Mouse (Mus musculus): ENCODE results near the gene Skap2. TPM values are rescaled to one million over a fixed set of nuclear protein-coding genes. Genes with fewer than 3 reads are reported as not detected.

Gene Skap2
- polyA plus RNA-seq, 1 experiment from 2014 or later: 33.8 TPM

Other genes starting within 250 kb of the Skap2 start
- 0.64 and 1.0 TPM in 2 replicates for gene Hoxa1, start 145.8 kb upstream of the Skap2 start, polyA plus RNA-seq (2014; fragmentation: Nextera tagmentation; extraction: Ambion mirVana)
- gene Hoxa2, start 152.3 kb upstream of the Skap2 start, polyA plus RNA-seq (2014; fragmentation: Nextera tagmentation; extraction: Ambion mirVana): 4.7 and 5.5 TPM in 2 replicates
- 2.7 and 2.9 TPM in 2 replicates for gene 5730596B20Rik, start 164.9 kb upstream of the Skap2 start, polyA plus RNA-seq (2014; fragmentation: Nextera tagmentation; extraction: Ambion mirVana)
- 3.1 and 3.6 TPM in 2 replicates for gene Hoxa4, start 179.2 kb upstream of the Skap2 start, polyA plus RNA-seq (2014; fragmentation: Nextera tagmentation; extraction: Ambion mirVana)
- 15.7 and 16.6 TPM in 2 replicates for gene Hoxa5, start 192.0 kb upstream of the Skap2 start, polyA plus RNA-seq (2014; fragmentation: Nextera tagmentation; extraction: Ambion mirVana)
- gene Hoxa6, start 196.2 kb upstream of the Skap2 start, polyA plus RNA-seq (2014; fragmentation: Nextera tagmentation; extraction: Ambion mirVana): 4.4 TPM in 2 replicates
- gene Hoxa3, start 200.8 kb upstream of the Skap2 start, polyA plus RNA-seq (2014; fragmentation: Nextera tagmentation; extraction: Ambion mirVana): 9.7 and 13.6 TPM in 2 replicates
- gene Gm28308, start 200.8 kb upstream of the Skap2 start, polyA plus RNA-seq (2014; fragmentation: Nextera tagmentation; extraction: Ambion mirVana): not detected in 2 replicates
- 19.1 and 19.6 TPM in 2 replicates for gene Hoxa7, start 209.3 kb upstream of the Skap2 start, polyA plus RNA-seq (2014; fragmentation: Nextera tagmentation; extraction: Ambion mirVana)
- gene Hoxa9, start 218.5 kb upstream of the Skap2 start, polyA plus RNA-seq (2014; fragmentation: Nextera tagmentation; extraction: Ambion mirVana): 58.1 and 67.8 TPM in 2 replicates
- gene Hoxa10, start 228.3 kb upstream of the Skap2 start, polyA plus RNA-seq (2014; fragmentation: Nextera tagmentation; extraction: Ambion mirVana): 177 and 186 TPM in 2 replicates
- 27.6 and 35.6 TPM in 2 replicates for gene Hoxa11, start 233.3 kb upstream of the Skap2 start, polyA plus RNA-seq (2014; fragmentation: Nextera tagmentation; extraction: Ambion mirVana)
- not detected in 2 replicates for gene Hoxa13, start 248.3 kb upstream of the Skap2 start, polyA plus RNA-seq (2014; fragmentation: Nextera tagmentation; extraction: Ambion mirVana)

All from kidney, embryonic 14.5 days (tissue).